Mouse (Mus musculus) natural killer cell, adult 2 months (primary cell): Measurements from ENCODE around the gene Hbb-bs.
"Not testable (repeated sequence)": the region's sequence is repeated elsewhere in the genome, so short reads cannot be mapped to it uniquely, and the experiment has no call there.

Experiments used
- DNase-seq, 2 experiments: peaks; one replicate each; pipeline ENCODE4 v3.0.0; 2022; ENCODE audit warnings: low spot score in 2 of 2

Gene Hbb-bs

GRCm38 (mm10) chr7:103811223-103811845 lies 16.6 kb downstream of the Hbb-bs start:
- no peak for DNase-seq

DNA sequence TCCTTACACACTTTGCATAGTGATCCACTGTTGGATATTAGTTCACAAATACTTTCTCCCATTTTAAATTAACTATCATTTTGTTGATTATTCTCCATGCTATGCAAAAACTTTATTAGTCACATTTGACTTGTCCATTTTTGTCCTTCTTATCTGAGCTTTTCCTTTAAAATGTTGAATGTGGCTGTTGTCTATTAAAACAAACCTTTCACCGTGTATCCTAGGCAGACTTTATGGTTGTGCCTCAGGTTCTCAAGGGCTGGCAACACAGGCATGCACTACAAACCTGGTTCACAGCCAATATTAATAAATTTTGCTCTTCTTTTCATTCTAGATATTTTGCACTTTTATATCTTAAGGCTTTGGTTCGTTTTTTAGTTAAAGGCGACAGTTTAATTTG lies 17.1 kb downstream of the Hbb-bs start:
- DNase-seq = no peak

GRCm38 (mm10) chr7:103810296-103810695 lies 17.6 kb downstream of the Hbb-bs start:
- DNase-seq = no peak

GRCm38 (mm10) chr7:103809801-103810155 lies 18.1 kb downstream of the Hbb-bs start:
- no peak for DNase-seq

GRCm38 (mm10) chr7:103808971-103809800 lies 18.7 kb downstream of the Hbb-bs start:
- DNase-seq = no peak

DNA sequence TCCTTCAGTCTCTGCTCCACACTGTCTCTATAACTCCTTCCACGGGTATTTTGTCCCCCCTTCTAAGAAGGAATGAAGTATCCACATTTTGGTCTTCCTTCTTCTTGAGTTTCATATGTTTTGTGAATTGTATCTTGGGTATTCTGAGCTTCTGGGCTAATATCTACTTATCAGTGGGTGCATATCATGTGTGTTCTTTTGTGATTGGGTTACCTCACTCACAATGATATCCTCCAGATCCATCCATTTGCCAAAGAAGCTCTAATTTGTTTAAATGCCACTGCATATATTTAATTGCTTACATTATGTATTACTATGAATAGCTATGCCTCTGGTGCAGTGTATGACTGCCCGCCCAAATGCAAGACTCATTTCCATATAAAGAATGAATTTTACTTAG lies 19.8 kb downstream of the Hbb-bs start:
- DNase-seq = not testable (repeated sequence)

DNA sequence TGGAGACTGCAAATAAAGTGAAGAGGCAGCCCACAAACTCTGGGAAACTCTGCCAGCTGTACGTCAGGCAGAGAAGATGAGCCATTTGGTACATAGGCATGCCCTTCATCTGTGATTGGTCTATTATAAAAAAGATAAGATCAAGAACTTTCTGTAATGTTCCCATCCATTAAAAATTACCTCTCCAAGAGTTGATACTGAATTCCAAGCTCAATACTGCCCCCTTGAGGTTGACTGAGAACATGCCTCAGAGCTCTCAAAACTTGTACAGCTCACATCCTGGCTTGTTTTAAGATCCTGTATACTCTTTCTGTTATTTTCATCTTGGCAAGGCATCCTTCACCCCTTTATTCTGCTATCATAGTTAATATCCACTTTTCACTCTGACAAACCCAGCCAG lies 21.0 kb downstream of the Hbb-bs start:
- no peak for DNase-seq

GRCm38 (mm10) chr7:103792669-103793388 lies 35.1 kb downstream of the Hbb-bs start:
- DNase-seq = no peak

- no peak for DNase-seq
Measured at GRCm38 (mm10) chr7:103791721-103792120, 36.2 kb downstream of the Hbb-bs start, which contains the start of gene Olfr67. Olfr67 (minus strand) TSS chr7:103791821.

- no peak for DNase-seq
Measured at GRCm38 (mm10) chr7:103779598-103779997, 48.3 kb downstream of the Hbb-bs start, which contains the start of gene Olfr68. Olfr68 (minus strand) TSS chr7:103779698.

- not testable (repeated sequence) for DNase-seq
Measured at GRCm38 (mm10) chr7:103777652-103778051, 50.2 kb downstream of the Hbb-bs start.
